Mouse (Mus musculus): ENCODE measurements at regions not wholly inside any gene's neighbourhood (a gene's known extent, or its start where the extent isn't known, plus 50 kb on each side); places are given as distances from the start of the nearest gene placed in this dataset.

- Histone ChIP-seq H3K4me2 (ENCODE audit: low read depth) (peak overlapping the region; percentile 75), H3K27ac (ENCODE audit: low read depth, low read length) (peak overlapping the region; percentile 68), H3K9me3 (ENCODE audit: control insufficient read depth, low read length) (no peaks in the 10 kb centered on the region), H3K36me3 (ENCODE audit: control insufficient read depth, insufficient read depth, low read length) (no peaks in the 10 kb centered on the region), H3K4me1 (ENCODE audit: control insufficient read depth, insufficient read depth, low read length) (0 out of 2 replicates have a peak, but pooled peaks cover 6% of the 10 kb centered on the region), H3K9ac (ENCODE audit: low read length) (peak overlapping the region; percentile 59), H3K4me3 (ENCODE audit: low read depth, low read length) (peak overlapping the region; percentile 43), H3K27me3 (ENCODE audit: control insufficient read depth, insufficient read depth, low read length) (no peaks in the 10 kb centered on the region)
- WGBS: 2% methylated on average over 31 of the region's 31 CpGs
- ATAC-seq (ENCODE audit: insufficient read depth, low FRiP score, low TSS enrichment) (peak; percentile 90), DNase-seq (ENCODE audit: low spot score) (peak; percentile 85)
Measured at GRCm38 (mm10) chr13:112100592-112101420, 187.4 kb upstream of the Ankrd55 start.

GRCm38 (mm10) chr13:112101421-112101756, 186.9 kb upstream of the Ankrd55 start:
- H3K9me3 ChIP-seq (ENCODE audit: control insufficient read depth, low read length): no peaks in the 10 kb centered on the region
- ATAC-seq (ENCODE audit: insufficient read depth, low FRiP score, low TSS enrichment) (0 out of 2 replicates have a peak, but pooled peaks have one; percentile 4), DNase-seq (ENCODE audit: low spot score) (no peak)
- 0 out of 2 replicates have a peak, but pooled peaks cover 6% of the 10 kb centered on the region for H3K4me1 ChIP-seq (ENCODE audit: control insufficient read depth, insufficient read depth, low read length)
- H3K9ac ChIP-seq (ENCODE audit: low read length): peak overlapping the region; percentile 59; the same call in 1 of the 2 replicates
- WGBS: 41% methylated on average over 5 of the region's 5 CpGs
- no peaks in the 10 kb centered on the region for H3K27me3 ChIP-seq (ENCODE audit: control insufficient read depth, insufficient read depth, low read length)
- H3K27ac ChIP-seq (ENCODE audit: low read depth, low read length): no peak overlapping the region
- H3K4me3 ChIP-seq (ENCODE audit: low read depth, low read length): peak overlapping the region; percentile 43
- H3K4me2 ChIP-seq (ENCODE audit: low read depth): peak overlapping the region; percentile 75
- H3K36me3 ChIP-seq (ENCODE audit: control insufficient read depth, insufficient read depth, low read length): no peaks in the 10 kb centered on the region

- no peak overlapping the region for H3K4me2 ChIP-seq (ENCODE audit: low read depth)
- ATAC-seq (ENCODE audit: insufficient read depth, low FRiP score, low TSS enrichment) (no peak), DNase-seq (ENCODE audit: low spot score) (no peak)
- 96% methylated on average over 3 of the region's 3 CpGs for WGBS
- H3K27ac ChIP-seq (ENCODE audit: low read depth, low read length): no peak overlapping the region
- H3K4me1 ChIP-seq (ENCODE audit: control insufficient read depth, insufficient read depth, low read length): 0 out of 2 replicates have a peak, but pooled peaks cover 4% of the 10 kb centered on the region
- H3K4me3 ChIP-seq (ENCODE audit: low read depth, low read length): no peak overlapping the region
- no peak overlapping the region for H3K9ac ChIP-seq (ENCODE audit: low read length)
- H3K36me3 ChIP-seq (ENCODE audit: control insufficient read depth, insufficient read depth, low read length): no peaks in the 10 kb centered on the region
- H3K27me3 ChIP-seq (ENCODE audit: control insufficient read depth, insufficient read depth, low read length): no peaks in the 10 kb centered on the region
- no peaks in the 10 kb centered on the region for H3K9me3 ChIP-seq (ENCODE audit: control insufficient read depth, low read length)
Measured at GRCm38 (mm10) chr13:112105953-112106352, 182.3 kb upstream of the Ankrd55 start.

- ATAC-seq (ENCODE audit: insufficient read depth, low FRiP score, low TSS enrichment): no peak
- H3K27ac ChIP-seq (ENCODE audit: low read depth, low read length): no peak overlapping the region
- no peaks in the 10 kb centered on the region for H3K4me1 ChIP-seq (ENCODE audit: control insufficient read depth, insufficient read depth, low read length)
- 72% methylated on average over 7 of the region's 7 CpGs for WGBS
- no peaks in the 10 kb centered on the region for H3K9me3 ChIP-seq (ENCODE audit: control insufficient read depth, low read length)
- H3K9ac ChIP-seq (ENCODE audit: low read length): no peak overlapping the region
- H3K27me3 ChIP-seq (ENCODE audit: control insufficient read depth, insufficient read depth, low read length): no peaks in the 10 kb centered on the region
- H3K4me2 ChIP-seq (ENCODE audit: low read depth): no peak overlapping the region
- no peak for DNase-seq (ENCODE audit: low spot score)
- no peak overlapping the region for H3K4me3 ChIP-seq (ENCODE audit: low read depth, low read length)
- no peaks in the 10 kb centered on the region for H3K36me3 ChIP-seq (ENCODE audit: control insufficient read depth, insufficient read depth, low read length)
Measured at GRCm38 (mm10) chr13:112114741-112115201, 173.5 kb upstream of the Ankrd55 start.

- no peak overlapping the region for H3K9ac ChIP-seq (ENCODE audit: low read length)
- no peak overlapping the region for H3K4me2 ChIP-seq (ENCODE audit: low read depth)
- H3K4me3 ChIP-seq (ENCODE audit: low read depth, low read length): no peak overlapping the region
- no peaks in the 10 kb centered on the region for H3K36me3 ChIP-seq (ENCODE audit: control insufficient read depth, insufficient read depth, low read length)
- H3K9me3 ChIP-seq (ENCODE audit: control insufficient read depth, low read length): no peaks in the 10 kb centered on the region
- H3K4me1 ChIP-seq (ENCODE audit: control insufficient read depth, insufficient read depth, low read length): peaks cover 2% of the 10 kb centered on the region; the same call in 1 of the 2 replicates
- H3K27ac ChIP-seq (ENCODE audit: low read depth, low read length): no peak overlapping the region
- WGBS: 79% methylated on average over 9 of the region's 9 CpGs
- ATAC-seq (ENCODE audit: insufficient read depth, low FRiP score, low TSS enrichment): no peak
- DNase-seq (ENCODE audit: low spot score): no peak
- H3K27me3 ChIP-seq (ENCODE audit: control insufficient read depth, insufficient read depth, low read length): no peaks in the 10 kb centered on the region
Measured at GRCm38 (mm10) chr13:112116101-112116726, 172.0 kb upstream of the Ankrd55 start.

GRCm38 (mm10) chr13:112118564-112118963, 169.7 kb upstream of the Ankrd55 start:
- peaks cover 2% of the 10 kb centered on the region; the same call in 1 of the 2 replicates for H3K4me1 ChIP-seq (ENCODE audit: control insufficient read depth, insufficient read depth, low read length)
- no peak overlapping the region for H3K4me3 ChIP-seq (ENCODE audit: low read depth, low read length)
- H3K9ac ChIP-seq (ENCODE audit: low read length): no peak overlapping the region
- no peaks in the 10 kb centered on the region for H3K9me3 ChIP-seq (ENCODE audit: control insufficient read depth, low read length)
- ATAC-seq (ENCODE audit: insufficient read depth, low FRiP score, low TSS enrichment) (no peak), DNase-seq (ENCODE audit: low spot score) (no peak)
- no peak overlapping the region for H3K4me2 ChIP-seq (ENCODE audit: low read depth)
- no peaks in the 10 kb centered on the region for H3K27me3 ChIP-seq (ENCODE audit: control insufficient read depth, insufficient read depth, low read length)
- H3K36me3 ChIP-seq (ENCODE audit: control insufficient read depth, insufficient read depth, low read length): no peaks in the 10 kb centered on the region
- no peak overlapping the region for H3K27ac ChIP-seq (ENCODE audit: low read depth, low read length)
- WGBS: 95% methylated on average over 3 of the region's 3 CpGs

- WGBS: 59% methylated on average over 11 of the region's 11 CpGs
- Histone ChIP-seq H3K36me3 (ENCODE audit: control insufficient read depth, insufficient read depth, low read length) (no peaks in the 10 kb centered on the region), H3K9ac (ENCODE audit: low read length) (no peak overlapping the region), H3K4me1 (ENCODE audit: control insufficient read depth, insufficient read depth, low read length) (peaks cover 2% of the 10 kb centered on the region; the same call in 1 of the 2 replicates), H3K4me2 (ENCODE audit: low read depth) (no peak overlapping the region), H3K9me3 (ENCODE audit: control insufficient read depth, low read length) (no peaks in the 10 kb centered on the region), H3K27me3 (ENCODE audit: control insufficient read depth, insufficient read depth, low read length) (no peaks in the 10 kb centered on the region), H3K27ac (ENCODE audit: low read depth, low read length) (no peak overlapping the region), H3K4me3 (ENCODE audit: low read depth, low read length) (no peak overlapping the region)
- DNase-seq (ENCODE audit: low spot score): no peak
- ATAC-seq (ENCODE audit: insufficient read depth, low FRiP score, low TSS enrichment): no peak
Measured at GRCm38 (mm10) chr13:112119611-112120041, 168.6 kb upstream of the Ankrd55 start.

GRCm38 (mm10) chr13:112120346-112120745, 167.9 kb upstream of the Ankrd55 start:
- no peak for ATAC-seq (ENCODE audit: insufficient read depth, low FRiP score, low TSS enrichment)
- no peak overlapping the region for H3K4me2 ChIP-seq (ENCODE audit: low read depth)
- no peak overlapping the region for H3K27ac ChIP-seq (ENCODE audit: low read depth, low read length)
- no peaks in the 10 kb centered on the region for H3K27me3 ChIP-seq (ENCODE audit: control insufficient read depth, insufficient read depth, low read length)
- H3K4me1 ChIP-seq (ENCODE audit: control insufficient read depth, insufficient read depth, low read length): peaks cover 2% of the 10 kb centered on the region; the same call in 1 of the 2 replicates
- 60% methylated on average over 4 of the region's 4 CpGs for WGBS
- no peaks in the 10 kb centered on the region for H3K36me3 ChIP-seq (ENCODE audit: control insufficient read depth, insufficient read depth, low read length)
- no peak overlapping the region for H3K9ac ChIP-seq (ENCODE audit: low read length)
- no peak for DNase-seq (ENCODE audit: low spot score)
- no peaks in the 10 kb centered on the region for H3K9me3 ChIP-seq (ENCODE audit: control insufficient read depth, low read length)
- no peak overlapping the region for H3K4me3 ChIP-seq (ENCODE audit: low read depth, low read length)

Data from neural tube, embryonic 11.5 days (tissue).